Mouse (Mus musculus) thymus, postnatal 25 days (tissue): ENCODE measurements around the gene Slc1a3.
"Not testable (repeated sequence)": the region's sequence is repeated elsewhere in the genome, so short reads cannot be mapped to it uniquely, and the experiment has no call there.

Experiments
- DNase-seq: peaks from one replicate; pipeline ENCODE4 v3.0.0; 2022

Gene Slc1a3

DNA sequence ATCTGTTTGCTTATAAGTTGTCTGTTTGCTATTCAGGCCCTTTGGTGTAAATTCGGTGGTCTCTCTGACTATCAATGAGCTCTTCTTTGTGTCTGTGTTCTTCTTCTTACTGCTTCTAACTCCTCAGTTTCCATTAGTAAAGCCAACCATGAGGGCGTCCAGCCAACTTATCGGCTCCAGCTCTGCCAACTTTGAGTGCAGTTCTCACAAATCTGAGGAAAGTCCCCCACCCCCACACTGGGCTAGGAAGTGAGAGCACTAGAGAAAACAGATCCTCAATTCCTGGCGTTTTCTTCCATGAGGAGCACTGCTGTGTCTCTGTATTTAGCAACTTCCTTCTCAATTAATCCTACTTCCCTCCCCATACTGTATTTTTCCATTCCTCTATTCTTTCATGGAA lies 4.4 kb downstream of the Slc1a3 start:
- no peak for DNase-seq

DNA sequence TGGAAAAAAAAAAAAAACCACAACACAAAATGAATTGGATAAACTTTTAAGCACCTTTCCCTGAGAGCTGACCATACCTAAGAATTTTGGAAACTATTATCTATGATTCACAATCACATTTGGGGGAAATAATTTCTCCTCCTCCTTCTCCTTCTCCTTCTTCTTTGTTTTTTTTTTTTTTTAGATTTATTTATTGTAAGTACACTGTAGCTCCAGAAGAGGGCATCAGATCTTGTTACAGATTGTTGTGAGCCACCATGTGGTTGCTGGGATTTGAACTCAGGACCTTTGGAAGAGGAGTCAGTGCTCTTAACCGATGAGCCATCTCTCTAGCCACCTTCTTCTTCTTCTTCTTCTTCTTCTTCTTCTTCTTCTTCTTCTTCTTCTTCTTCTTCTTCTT lies 5.0 kb downstream of the Slc1a3 start:
- DNase-seq = not testable (repeated sequence)

DNA sequence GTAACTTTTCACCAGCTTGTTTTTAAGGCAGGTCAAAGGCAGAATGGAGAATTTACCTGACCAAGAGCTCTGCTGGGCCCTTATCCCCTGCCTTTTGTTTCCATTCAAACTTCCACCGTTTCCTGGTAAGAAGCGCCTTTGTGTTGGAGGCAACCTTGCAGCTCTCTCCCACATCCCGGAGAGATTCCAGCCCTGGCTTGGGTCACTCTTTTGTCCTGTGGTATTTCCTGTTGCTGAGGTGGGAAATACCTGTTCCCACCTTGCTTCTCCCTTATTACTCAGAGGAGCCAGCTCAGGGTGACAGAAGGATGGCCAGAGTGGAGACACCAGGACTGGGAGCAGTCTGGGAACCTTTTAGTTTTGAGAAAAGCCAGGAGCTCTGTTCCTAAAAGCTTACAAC lies 12.6 kb downstream of the Slc1a3 start:
- no peak for DNase-seq

DNA sequence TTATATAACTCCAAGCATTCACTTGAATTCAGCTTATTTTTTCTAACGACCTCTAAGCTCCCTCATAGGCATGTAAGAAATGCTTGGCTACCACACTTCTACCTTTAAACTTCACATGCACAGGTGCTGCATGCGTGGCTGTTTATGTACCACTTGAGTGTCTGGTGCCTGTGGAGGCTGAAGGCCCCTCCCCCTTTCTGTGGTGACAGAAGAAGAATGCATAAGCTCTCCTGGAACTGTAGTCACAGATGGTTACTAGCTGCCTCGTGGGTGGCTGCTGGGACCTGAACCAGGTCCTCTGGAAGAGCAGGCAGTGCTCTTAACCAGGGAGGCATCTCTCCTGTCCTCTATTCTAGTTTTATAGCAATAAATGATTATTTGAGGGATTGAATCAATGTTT lies 13.1 kb downstream of the Slc1a3 start:
- DNase-seq = no peak

DNA sequence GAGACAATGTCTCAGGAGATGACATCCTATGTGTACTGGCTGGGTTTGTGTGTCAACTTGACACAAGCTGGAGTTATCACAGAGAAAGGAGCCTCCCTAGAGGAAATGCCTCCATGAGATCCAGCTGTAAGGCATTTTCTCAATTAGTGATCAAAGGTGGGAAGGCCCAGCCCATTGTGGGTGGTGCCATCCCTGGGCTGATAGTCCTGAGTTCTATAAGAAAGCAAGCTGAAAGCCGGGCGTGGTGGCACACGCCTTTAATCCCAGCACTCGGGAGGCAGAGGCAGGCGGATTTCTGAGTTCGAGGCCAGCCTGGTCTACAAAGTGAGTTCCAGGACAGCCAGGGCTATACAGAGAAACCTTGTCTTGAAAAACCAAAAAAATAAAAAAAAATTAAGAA lies 20.4 kb downstream of the Slc1a3 start:
- DNase-seq = not testable (repeated sequence)

DNA sequence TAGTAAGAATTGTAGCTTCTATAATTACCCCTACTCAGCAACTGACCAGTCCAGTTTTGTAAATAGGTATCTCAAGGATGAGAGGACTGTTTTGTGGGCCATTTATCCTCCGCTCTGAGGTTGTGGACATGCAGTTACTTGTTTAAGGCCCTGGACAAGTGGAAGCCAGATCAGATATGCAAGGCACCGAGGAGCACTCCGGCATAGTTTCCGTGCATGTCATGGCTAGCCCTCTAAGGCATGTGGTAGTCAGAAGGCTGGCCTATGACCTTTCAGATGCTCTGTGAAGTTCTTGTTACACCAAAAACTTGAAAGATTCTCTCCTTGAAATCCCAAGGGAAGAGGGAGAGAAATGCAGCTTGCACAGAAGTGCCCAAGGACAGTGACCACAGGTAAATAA lies 23.7 kb downstream of the Slc1a3 start:
- no peak for DNase-seq

DNA sequence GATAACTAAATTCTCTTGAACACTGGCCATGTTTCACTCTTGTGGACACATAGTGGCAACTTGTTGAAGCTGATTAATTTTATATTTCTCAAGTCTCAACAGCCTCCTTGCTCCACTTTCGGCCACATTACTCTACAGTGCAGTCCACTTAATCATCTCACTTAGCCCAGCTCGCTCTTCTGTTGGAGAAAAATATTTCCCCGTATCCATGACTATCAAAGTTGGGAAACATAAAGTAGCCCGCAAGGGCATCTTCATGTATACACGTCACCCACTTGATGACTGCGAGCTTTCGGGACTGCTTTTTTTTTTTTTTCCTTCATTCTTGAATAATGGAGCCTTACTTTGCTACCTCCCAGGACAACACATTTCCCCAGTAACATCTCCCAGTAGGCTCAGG lies 25.1 kb downstream of the Slc1a3 start:
- DNase-seq = no peak

DNA sequence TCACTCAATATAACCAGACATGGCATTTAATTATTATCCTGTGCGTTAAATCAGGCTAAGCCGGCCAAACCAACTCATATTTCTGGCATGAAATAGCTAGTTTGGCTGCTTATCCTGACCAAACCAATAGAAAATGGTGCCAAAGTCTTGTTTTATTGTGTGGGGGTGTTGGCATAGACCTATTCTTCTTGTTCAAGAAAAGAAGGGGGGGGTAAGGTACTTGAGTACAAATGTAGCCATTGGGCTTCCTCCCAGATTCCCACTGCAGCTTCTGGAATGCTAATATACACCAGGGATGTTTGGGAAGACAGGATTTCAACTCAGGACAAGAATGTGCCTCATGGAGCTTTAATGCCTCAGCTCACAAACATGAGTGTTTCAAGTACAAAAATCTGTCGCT lies 26.3 kb downstream of the Slc1a3 start:
- DNase-seq = no peak

DNA sequence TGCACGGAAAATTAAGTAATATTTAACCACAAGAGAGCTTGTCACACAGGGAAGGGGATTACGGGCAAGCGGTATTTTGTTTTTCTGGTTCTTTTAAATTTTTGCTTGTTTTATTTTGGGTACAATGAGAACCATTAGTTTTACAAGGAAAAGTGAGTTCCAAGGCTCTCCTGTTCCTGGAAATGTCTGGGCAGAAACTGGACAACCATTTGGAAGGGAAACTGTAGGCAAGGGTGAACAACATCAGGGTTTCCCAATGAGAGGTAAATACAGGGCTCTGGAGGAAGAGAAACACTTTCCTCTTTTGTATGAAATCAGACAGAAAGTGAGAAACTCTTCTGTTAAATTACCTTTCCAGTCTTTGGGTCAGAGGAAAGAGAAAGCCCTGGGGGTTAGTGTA lies 27.7 kb downstream of the Slc1a3 start:
- DNase-seq = no peak

DNA sequence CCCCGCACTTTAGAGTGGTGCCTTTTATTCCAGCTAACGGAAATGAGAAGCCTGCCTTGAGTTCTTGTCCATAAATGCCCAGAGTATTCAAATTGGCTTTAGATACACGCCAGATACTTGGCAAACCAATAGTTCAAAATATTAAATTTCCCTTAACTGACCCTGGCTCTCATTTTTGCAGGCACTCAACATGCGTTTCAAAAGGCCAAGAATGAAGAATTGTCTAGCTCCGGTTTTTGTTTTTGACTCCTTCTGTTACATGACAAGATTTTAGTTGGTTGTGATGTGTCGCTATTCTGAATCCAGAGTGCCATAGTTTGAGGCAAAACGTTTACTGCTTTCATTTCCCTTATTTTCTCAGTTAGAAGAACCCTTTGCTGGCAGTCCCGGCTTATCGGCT lies 28.1 kb downstream of the Slc1a3 start:
- no peak for DNase-seq

DNA sequence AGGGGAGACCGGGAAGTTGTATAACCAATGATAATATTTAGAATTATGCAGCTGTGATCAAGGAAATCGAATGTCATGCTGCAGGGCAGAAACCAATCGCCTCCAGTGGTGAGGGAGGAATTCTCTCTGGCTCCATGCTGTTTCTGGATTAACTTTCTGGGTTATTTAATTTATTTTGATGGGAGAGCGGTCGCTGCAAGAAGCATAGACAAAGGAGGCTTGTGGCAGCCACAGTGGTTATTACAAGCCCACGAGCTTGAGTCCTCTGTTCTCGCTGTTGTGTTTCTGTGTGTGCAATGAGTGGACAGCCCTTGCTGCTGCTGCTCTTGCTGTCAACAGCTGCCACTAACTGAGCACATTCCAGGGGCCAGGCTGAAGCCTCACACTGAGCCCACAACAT lies 28.6 kb downstream of the Slc1a3 start:
- DNase-seq = no peak

DNA sequence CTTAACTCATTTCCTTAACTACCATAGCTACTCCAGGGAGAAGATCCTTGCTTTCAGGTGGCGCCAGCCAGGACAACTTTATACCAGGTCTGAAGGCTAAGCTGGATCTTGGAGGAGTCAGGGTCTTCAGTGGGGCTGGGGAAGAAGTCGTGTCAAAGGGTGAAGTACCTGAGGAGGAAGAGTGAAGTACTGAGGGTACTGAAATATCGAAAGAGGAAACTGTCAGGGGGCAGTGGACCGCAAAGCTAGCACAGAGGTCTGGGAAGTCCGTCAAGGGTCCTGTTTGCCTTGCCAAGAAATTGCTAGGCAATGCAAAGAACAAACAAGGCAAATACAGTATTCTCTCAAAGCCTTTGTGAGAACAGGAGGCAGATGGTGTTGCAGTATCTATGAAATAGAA lies 29.6 kb downstream of the Slc1a3 start:
- DNase-seq = no peak

DNA sequence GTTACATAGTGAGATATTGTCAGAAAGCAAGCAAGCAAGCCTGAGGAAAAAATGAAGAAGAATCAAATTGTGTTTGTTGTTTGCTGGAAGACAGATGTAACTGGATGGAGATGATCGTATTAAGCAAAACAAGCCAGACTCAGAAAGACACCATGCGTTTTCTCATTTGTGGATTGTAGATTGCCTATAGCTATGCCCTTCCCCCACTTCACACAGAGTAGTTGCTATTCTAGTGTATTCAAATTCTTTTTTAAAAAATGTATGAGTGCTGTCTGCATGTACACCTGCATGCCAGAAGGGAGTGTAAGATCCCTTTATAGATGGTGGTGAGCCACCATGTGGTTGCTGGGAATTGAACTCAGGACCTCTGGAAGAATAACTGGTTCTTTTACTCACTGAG lies 33.6 kb downstream of the Slc1a3 start:
- DNase-seq = no peak

DNA sequence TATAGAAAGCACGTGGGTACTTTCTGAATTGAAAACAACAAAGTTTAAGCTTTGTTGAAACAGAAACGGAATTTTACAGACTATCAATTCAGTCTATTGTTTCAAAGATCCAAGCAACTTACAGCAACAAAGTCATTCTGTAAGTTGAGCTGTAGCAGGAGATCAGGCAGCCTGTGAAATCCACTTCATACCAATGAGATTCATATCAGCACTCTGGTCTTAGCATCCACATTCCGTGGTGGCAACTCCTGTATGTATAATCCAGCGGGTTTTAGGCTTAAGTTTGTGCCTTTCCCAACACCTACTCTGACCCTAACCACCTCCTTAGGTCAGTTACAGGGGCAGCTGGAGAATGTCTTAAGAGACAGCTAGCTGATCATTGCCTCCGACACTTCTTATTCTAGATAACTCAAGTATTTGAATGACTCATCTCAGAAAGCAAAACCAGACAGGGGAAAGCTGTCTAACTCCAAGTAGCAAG lies 34.3 kb downstream of the Slc1a3 start:
- DNase-seq = no peak

DNA sequence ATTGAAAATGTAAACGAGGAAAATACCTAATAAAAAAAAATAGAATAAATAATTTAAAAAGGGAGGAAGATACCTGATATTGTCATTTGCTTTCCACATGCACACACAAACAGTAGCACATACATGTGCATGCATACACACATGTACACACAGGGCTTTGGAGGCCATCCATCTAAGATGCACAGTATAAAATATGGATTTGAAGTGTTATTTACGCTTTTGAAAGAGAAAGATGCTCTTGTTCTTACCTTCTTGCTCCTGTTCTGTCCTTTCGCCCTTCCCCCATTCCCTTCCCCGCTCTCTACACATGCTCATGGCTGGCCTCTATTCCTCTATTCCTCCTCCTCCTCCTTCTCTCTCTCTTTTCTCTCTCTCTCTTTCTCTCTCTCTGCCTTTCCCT lies 34.9 kb downstream of the Slc1a3 start:
- no peak for DNase-seq

DNA sequence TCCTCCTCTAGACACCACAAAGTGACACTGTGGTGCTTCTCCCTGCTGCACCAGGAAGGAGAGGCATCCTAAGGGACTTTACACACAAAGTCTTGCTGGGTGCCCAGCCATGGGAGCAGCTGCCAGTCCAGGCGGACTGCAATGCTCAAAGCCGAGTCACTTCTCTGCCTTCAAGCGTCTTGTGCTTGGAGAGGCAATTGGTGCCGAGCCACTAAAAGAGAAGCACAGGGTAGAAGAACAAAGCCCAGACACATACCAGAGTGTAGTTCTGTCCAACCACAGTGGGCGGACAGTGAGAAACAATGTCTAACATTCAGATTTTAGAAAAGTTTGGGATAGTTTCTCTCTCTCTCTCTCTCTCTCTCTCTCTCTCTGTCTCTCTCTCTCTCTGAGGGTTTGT lies 38.0 kb downstream of the Slc1a3 start:
- DNase-seq = no peak

DNA sequence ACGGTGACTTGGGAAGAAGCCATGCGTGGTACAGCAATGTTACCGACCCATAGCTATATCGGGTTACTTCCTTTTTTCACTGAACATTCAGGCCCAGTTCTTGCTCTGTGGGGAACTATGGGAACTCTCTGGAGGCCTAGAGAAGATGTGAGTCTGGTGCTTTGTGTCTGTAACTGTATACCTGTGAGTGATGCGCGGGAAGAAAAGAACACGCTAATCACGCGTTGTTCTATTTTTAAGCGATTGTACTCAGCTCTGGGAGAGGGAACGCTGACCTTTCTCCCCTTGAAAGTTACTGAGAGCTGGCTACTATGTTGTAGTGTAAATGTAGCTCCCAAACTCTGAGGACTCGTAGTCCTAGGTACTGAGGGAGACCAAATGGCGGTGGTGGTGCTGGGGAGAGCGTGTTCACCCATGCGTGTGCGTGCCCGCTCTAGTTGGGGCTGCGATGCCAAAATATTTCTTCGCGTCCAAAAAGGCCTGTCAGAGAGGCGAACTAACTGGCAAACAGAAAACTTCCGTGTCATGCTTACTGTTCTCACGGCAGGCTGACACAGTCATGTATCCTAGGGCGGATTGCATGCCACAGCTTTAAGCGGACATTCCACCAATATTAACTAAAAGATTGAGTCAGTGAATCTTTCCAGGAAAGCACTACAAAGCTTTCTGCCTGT lies 42.6 kb downstream of the Slc1a3 start:
- DNase-seq = no peak

DNA sequence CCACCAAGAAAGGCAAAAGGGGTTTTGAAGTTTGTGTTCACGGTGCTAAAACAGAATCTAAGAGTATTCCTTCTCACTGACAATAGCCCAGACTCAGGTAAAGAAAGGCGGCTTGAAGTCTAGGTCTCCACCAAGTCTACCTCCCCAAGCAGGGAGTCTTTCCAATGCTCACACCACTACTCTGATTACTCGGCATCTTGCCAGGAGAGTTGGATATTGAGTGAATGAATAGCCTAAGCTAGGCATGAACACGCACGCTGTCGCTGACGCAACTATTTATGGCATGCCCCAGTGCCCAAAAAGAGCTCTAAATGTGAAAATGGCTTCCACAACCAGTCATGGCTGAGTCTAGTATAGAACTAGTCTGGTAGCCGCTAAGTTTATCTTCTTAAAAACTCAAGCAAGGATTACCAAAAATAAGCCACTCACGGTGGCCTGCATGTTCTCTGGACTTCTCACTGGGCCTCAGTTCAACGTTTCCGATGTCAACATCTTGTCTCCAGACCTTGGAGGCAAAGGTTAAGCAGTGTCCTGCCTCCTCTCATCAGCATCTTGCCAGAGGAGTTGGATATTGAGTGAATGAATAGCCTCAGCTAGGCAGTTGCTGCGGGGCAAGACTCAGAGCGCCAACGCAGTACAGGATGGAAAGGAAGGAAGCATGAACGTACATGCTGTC lies 44.8 kb downstream of the Slc1a3 start:
- no peak for DNase-seq

DNA sequence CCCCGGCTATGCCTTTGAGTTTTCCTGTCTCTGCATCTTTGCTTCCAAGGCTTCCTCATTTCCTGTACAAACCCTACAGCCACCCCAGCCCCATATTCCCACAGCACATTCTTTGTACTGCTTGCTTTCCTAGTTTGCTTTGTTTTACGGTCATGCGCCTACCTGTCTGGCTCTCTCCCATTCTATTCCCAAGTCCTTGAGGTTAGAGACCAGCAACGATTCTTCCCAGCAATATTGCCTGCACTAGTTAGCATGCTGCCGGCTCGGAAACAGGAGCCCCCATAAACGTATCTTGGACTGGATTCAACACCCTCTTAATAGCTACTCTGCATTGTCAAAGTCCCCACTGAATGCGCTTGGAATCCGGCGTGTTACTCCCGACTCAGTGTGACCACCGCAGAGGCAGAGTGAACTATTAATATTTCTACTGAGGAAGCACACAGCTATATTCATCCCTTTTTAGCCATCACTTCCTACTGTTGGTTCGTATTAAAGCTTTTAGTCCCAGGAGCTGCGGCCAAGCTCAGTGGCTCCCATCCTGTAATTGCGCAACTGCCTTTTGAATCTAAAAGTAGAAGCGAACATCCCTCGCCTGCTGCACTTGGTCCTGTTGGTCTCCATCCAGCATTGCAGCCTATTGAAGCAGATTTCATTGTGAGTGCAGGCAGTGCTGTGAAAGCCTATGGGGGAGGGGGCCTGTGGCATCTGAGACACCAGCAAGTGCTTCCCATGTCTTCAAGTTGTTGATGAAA lies 47.0 kb downstream of the Slc1a3 start:
- no peak for DNase-seq

DNA sequence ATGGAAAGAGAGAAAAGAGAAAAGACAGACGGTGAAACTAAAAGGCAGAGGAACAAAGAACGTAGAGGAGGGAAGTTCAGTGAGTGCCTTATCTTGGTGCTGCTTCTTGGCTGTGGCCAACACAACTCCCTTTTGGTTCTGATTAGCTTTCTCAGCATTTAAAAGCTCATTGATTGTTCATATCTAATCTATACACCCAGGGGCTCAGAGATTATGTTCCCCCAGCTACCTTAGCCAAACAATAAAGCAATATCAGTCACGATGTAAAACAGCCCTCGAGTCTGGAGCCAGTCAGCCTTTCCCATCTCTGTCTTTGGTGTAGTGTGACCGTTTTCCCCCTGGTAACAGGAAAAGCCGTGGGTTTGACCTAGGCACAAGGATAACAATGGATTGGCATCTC lies 48.7 kb downstream of the Slc1a3 start:
- no peak for DNase-seq

DNA sequence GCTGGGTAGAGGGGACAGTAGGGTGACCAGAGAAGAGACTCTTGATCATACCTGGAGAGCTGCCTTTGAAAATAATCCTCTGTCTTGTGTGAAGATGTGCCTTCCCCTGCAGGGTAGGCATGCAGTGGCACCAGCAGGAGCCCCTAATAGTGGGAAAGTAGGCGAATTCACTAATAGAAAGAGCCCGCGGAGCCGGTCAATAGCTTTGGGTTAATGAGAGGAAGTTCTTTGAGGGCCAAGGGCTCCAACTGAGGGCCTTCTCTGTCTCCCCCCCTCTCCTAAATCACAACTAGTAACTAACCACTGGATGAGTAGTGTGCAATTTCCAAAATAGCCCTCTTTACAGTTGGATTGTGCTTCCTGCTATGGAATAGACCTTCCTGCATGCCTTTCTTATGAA lies 50.6 kb downstream of the Slc1a3 start:
- no peak for DNase-seq

DNA sequence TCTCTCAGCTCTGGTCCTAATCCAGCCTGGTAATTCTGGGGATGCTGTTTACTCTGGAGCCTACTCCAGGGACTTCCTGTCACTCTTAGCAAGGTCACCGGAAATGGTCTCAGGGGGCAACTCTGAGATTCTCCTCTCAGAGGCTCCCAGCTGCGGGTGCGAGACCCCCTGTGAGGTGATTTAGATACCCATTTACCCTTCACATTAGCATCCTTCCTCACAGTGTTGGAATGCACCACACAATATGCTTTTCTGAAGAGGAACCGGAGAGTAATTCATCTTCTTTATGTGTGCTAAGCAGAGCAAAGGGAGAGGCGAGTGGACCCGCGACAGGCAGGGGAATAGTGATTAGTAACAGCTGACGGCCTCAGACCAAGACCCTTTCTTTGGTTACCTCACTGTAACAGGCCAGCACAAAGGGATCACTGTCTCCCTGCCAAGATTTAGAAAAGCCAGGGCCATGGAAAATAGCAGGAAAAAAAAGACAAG lies 51.0 kb downstream of the Slc1a3 start:
- DNase-seq = no peak

DNA sequence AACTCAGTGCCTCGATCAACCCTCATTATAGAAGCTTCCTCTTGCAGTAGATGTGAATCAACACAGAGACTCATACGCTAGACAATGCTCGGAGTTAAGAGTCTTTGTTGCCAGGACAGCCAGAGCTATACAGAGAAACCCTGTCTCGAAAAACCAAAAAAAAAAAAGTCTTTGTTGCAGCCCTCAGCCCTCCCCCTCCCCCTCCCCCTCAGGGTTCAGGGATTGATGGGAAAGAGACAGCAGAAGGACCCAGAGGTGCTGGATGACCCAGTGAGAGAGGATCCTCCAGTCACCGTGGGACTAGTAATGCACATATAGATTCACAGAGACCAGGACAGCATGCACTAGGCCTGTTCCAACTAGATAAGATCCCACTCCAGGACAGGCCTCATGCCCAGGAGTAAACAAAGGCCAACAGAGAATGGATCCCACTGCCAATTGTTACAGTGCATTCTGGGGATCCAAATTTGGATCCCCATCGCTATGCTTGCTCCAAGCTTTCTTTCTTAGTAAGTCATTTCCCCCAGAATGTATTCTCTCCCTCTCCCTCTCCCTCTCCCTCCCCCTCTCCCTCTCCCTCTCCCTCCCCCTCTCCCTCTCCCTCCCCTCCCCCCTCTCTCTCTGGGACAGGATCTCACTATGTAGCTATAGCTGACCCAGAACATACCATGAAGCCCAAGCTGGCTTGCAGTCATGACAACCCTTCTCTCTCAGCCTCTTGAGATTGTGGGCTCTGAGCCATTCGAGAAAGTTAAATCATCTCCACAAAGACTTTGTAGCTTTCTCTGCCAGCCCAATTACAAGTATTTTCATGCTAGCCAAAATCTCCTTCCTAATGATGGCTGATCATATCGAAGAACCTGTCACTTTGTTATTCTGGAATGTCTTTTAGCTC lies 52.2 kb downstream of the Slc1a3 start:
- DNase-seq = no peak
